Mouse (Mus musculus): Measurements from ENCODE around the gene Ankrd53.
"Not testable (repeated sequence)": the region's sequence is repeated elsewhere in the genome, so short reads cannot be mapped to it uniquely, and the experiment has no call there.

Ankrd53 gene

GRCm38 (mm10) chr6:83766982-83767381, 4.5 kb downstream of the Ankrd53 start:
- no peak for DNase-seq (ENCODE audit: low spot score)

DNA sequence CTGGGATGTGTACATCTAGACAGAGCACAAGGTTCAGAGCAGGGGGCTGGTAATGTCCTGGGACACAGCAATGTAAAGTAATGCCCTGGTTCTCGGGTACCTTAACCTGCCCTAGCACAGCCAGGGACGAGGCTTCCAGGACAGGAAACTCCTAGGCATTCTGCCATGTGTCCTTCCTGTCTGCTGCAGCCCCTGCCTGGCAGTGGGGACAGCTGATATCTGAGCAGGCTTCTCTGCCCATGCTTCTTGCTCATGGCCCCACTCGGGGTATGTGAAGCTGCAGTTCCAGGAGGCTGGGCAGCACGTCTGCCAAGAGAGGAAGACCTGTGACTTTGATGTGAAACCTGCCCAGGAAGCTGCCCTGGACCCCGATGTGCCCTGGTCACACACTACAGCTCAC, 6.0 kb downstream of the Ankrd53 start:
- DNase-seq (ENCODE audit: low spot score) = no peak

- no peak for DNase-seq (ENCODE audit: low spot score)
Measured at GRCm38 (mm10) chr6:83774126-83774525, 11.7 kb downstream of the Ankrd53 start.

GRCm38 (mm10) chr6:83774781-83775563, 12.5 kb downstream of the Ankrd53 start:
- peak; percentile 13 for DNase-seq (ENCODE audit: low spot score)

- peak; percentile 88 for DNase-seq (ENCODE audit: low spot score)
Measured at GRCm38 (mm10) chr6:83775638-83776293, 13.3 kb downstream of the Ankrd53 start, which contains the start of gene Tex261. Gene Tex261 (minus strand): TSS chr6:83775813.

DNA sequence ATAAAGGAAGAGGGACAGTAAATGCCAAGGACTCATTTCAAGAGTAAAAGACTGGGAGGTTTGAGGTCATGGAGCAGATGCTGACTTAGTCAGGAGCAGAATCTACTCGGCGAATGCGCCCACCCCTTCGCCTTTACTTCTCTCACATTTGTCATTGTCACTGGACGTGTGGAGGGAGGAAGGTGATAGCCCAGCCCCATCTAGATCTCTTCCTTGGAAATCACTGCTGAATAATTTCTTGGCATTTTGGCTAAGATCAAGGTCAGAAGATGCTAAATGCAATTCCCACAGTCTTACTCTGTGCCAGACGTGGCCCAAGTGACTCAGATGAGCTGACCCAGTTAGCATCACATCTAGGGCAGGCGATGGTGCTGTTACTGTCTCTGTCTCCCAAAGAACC, 15.9 kb downstream of the Ankrd53 start:
- DNase-seq (ENCODE audit: low spot score) = no peak

DNA sequence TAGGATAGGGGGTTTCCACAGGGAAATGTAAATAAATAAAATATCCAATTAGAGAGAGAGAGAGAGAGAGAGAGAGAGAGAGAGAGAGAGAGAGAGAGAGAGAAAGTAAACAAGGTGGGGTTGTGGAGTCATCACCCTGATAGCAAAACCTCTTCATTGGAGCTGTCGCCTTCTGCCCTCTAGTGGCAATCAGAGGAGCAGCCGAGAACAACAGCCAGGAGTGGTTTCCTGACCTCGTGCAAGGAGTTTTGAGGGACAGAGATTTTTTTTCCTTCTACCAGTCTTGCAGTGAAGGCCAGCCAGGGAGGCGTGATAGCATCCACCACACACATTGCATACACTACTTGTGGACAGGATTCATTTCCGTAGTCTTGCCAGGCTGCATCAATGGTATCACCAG, 16.6 kb downstream of the Ankrd53 start:
- peak; percentile 58 for DNase-seq (ENCODE audit: low spot score)

DNA sequence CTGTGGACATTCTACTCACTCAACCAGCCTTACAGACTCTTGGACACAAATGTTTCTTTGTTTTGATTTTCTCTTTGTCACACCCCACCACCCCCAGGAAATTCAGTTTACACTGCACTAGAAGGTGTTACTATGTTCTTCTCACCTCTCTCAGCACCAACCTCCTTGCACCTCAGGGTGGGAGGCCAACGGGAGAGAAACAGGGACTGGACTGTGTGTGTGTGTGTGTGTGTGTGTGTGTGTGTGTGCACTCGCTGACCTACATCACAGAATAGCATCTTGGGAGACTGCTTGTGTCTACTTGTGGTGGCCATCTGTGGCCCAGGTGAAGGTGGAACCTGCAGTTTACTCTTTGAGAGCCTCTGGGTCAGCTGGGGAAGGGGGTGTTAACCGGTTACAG, 24.0 kb downstream of the Ankrd53 start:
- no peak for DNase-seq (ENCODE audit: low spot score)

GRCm38 (mm10) chr6:83788554-83788953, 26.1 kb downstream of the Ankrd53 start:
- DNase-seq (ENCODE audit: low spot score) = no peak

DNA sequence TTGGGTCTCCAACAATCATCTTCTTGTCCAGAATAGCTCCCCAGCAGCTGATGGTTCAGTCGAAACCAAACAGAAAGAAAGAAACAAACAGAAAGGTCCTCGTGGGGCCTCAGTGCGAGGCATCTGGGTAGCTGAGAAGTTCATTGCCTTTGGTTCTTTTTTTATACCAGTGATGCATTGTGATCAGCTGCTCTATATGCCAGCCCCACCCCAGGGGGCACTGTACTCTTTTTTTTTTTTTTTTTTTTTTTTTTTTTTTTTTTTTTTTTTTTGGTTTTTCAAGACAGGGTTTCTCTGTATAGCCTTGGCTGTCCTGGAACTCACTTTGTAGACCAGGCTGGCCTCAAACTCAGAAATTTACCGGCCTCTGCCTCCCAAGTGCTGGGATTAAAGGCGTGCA, 28.1 kb downstream of the Ankrd53 start:
- not testable (repeated sequence) for DNase-seq (ENCODE audit: low spot score)

DNA sequence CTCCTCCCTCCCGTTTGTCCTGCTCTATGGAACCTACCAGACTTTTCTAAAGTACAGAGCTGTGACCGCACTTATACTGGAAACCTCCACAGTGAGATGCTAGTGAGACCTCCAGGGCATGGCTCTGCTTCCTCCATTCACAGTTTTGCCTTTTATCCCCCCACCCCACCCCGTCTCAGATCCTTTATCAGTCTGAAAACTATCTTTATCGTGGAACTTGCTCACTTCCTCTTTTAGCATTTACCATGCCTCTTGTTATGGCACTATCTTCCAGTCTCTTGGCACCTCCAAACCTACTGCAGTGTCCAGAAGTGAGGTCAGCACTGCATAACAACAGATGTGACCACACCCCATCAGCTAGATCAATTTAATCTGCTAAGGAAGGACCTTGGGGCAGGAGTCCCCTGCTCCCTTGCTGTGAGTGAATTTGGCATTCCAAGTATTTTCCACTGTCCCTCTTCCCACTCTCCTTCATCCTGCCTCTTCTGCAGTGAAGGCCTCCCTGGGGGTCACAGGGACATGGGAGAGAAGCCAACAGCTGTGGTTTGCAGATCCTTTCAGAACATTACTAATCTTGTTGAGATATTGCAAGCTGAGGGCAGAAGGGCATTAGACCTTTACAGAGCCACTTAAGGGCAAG, 28.9 kb downstream of the Ankrd53 start:
- DNase-seq (ENCODE audit: low spot score) = no peak

GRCm38 (mm10) chr6:83794760-83795296, 32.4 kb downstream of the Ankrd53 start, which contains the start of gene Nagk:
Gene Nagk (plus strand): TSS chr6:83794982.
- DNase-seq (ENCODE audit: low spot score) = peak; percentile 98

DNA sequence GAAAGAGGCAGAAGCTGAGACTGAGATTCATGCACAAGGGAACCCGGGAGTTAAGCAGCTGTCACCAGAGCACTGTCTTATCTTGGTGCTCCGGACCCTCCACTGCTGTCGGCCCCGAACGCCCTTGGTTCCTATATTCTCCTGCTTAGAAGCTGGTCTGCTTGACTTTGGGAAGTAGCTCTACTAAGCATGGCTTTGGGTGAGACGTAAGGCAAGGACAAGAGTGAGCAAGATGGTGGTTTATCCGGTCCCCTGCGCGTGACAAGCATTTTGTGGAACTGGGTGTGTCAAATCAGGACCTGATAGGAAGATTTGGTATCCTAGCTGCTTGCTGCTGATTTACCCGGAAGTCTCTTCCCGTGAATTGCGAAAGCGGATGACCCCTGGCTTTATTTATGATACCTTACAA, 33.1 kb downstream of the Ankrd53 start:
- no peak for DNase-seq (ENCODE audit: low spot score)

DNA sequence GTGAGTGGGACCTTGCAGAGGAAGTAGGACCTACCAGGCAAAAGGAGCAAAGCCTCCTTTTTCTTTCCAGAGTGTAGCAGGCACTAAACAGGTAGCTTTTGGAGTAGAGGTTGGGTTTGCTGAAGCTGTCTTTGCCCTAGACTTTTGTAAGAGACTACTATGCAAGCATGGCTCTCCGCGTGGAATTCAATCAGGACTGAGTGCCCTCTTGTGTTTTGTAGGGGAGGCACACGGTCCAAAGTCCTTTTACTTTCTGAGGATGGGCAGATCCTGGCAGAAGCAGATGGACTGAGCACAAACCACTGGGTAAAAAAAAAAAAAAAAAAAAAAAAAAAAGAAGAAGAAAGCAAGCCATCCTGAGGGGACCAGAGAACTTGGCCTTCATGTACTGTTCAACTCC, 34.2 kb downstream of the Ankrd53 start:
- DNase-seq (ENCODE audit: low spot score) = no peak

- DNase-seq (ENCODE audit: low spot score) = no peak
Measured at GRCm38 (mm10) chr6:83802033-83802432, 39.6 kb downstream of the Ankrd53 start.

GRCm38 (mm10) chr6:83802846-83803245, 40.4 kb downstream of the Ankrd53 start:
- DNase-seq (ENCODE audit: low spot score) = no peak

DNA sequence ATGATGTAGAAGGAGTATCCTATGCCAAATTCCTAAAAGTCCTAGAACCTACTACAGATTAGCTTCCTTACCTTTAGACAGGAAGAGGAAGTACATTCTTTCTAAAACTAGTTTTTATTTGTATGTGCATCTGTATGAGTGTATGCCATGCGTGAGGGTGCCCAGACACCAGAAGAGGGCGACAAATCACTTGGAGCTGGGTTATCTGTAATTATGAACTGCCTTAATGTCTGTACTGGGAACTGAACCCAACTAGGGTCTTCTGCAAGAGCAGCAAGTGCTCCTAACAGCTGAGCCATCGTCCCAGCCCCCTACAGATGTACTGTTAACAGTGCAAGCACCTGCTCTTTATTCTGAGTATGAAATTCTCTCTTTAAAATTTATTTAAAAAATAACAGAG, 53.4 kb downstream of the Ankrd53 start:
- no peak for DNase-seq (ENCODE audit: low spot score)
